ENCODE assay signal across 28 mouse cellular contexts in the genomic region with DNA sequence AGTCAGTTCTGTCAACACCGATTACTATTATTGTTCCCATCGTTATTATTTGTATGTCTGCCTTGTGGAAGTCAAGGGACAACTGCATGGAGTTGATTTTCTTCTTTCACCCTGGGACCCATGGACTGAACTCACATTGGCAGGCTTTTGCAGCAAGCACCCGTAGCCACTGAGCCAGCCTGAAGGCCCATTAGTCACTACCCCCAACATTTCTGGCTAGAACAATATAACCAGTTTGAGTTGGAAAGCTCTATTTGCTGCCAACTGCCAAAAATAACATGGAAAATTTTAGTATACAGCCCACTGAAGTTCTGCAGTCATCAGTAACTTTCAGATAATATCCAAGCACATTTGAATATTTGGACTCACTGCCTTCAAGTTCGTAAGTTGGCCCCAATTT.
DNase-seq lines count a peak whose midpoint lies in the region; ATAC-seq lines count a peak whose summit lies in the region.
"Had no signal": no experiment of that assay in that cellular context is flagged by ENCODE, and none has a peak within 500 bp of the region (broad histone marks: within the 10 kb centered on the region; RNA-seq: fewer than 3 reads in every experiment).

No protein-coding gene starts in this region.

- H3K4me3 ChIP-seq in embryonic facial prominence, embryonic 14.5 days (ENCODE audit: low read depth, low read length) = no peak overlapping the region
- no peak overlapping the region for H3K4me3 ChIP-seq in embryonic facial prominence, embryonic 10.5 days
- H3K4me3 ChIP-seq: embryonic facial prominence, embryonic 13.5 days; gastrocnemius, adult 2 months had no signal

- WGBS in embryonic facial prominence, embryonic 14.5 days = 80% methylated on average over 4 of the region's 4 CpGs
- WGBS in embryonic facial prominence, embryonic 10.5 days = 92% methylated on average over 4 of the region's 4 CpGs

- no peaks in the 10 kb centered on the region for H3K4me1 ChIP-seq in embryonic facial prominence, embryonic 14.5 days (ENCODE audit: control insufficient read depth, insufficient read depth, low read length)
- peaks cover 12% of the 10 kb centered on the region for H3K4me1 ChIP-seq in embryonic facial prominence, embryonic 10.5 days
- H3K4me1 ChIP-seq: embryonic facial prominence, embryonic 13.5 days had no signal

- H3K4me2 ChIP-seq in embryonic facial prominence, embryonic 14.5 days (ENCODE audit: low read depth, low read length) = no peak overlapping the region
- H3K4me2 ChIP-seq: embryonic facial prominence, embryonic 13.5 days; hindbrain, embryonic 14.5 days had no signal

- no peak overlapping the region for H3K9ac ChIP-seq in embryonic facial prominence, embryonic 14.5 days (ENCODE audit: low read depth, low read length)
- H3K9ac ChIP-seq: embryonic facial prominence, embryonic 13.5 days; forebrain, postnatal 0 days; hindbrain, embryonic 14.5 days had no signal

- no peaks in the 10 kb centered on the region for H3K36me3 ChIP-seq in embryonic facial prominence, embryonic 14.5 days (ENCODE audit: control insufficient read depth, insufficient read depth, low read length)
- H3K36me3 ChIP-seq in embryonic facial prominence, embryonic 10.5 days (replicated peaks) = no peaks in the 10 kb centered on the region
- H3K36me3 ChIP-seq: embryonic facial prominence, embryonic 13.5 days; G1E had no signal

- H3K27me3 ChIP-seq in embryonic facial prominence, embryonic 14.5 days (replicated peaks; ENCODE audit: control insufficient read depth, insufficient read depth, low read length) = no peaks in the 10 kb centered on the region
- no peaks in the 10 kb centered on the region for H3K27me3 ChIP-seq in embryonic facial prominence, embryonic 10.5 days (replicated peaks; ENCODE audit: low read depth, poor library complexity, severe bottlenecking)
- H3K27me3 ChIP-seq: CH12.LX; embryonic facial prominence, embryonic 13.5 days had no signal

- H3K27ac ChIP-seq in embryonic facial prominence, embryonic 14.5 days (replicated peaks; ENCODE audit: low read depth, low read length) = no peak overlapping the region
- no peak overlapping the region for H3K27ac ChIP-seq in embryonic facial prominence, embryonic 10.5 days (replicated peaks)
- H3K27ac ChIP-seq: embryonic facial prominence, embryonic 13.5 days; gastrocnemius, adult 2 months; hindbrain, embryonic 14.5 days; hindbrain, postnatal 0 days had no signal

- ATAC-seq in embryonic facial prominence, embryonic 14.5 days (ENCODE audit: low read depth) = no peak
- ATAC-seq: activated CD4-positive, CD25-positive, alpha-beta regulatory T cell, adult 4 months; forebrain, embryonic 14.5 days; forebrain, postnatal 0 days; hindbrain, postnatal 0 days; inflammation-experienced regulatory T-cells, adult 6 months; intestine, embryonic 16.5 days had no signal

- H3K9me3 ChIP-seq in embryonic facial prominence, embryonic 14.5 days (ENCODE audit: control insufficient read depth, low read length) = no peaks in the 10 kb centered on the region
- H3K9me3 ChIP-seq in embryonic facial prominence, embryonic 10.5 days = no peaks in the 10 kb centered on the region
- H3K9me3 ChIP-seq: embryonic facial prominence, embryonic 13.5 days had no signal

- peak; percentile 15 for DNase-seq in embryonic facial prominence, embryonic 14.5 days (ENCODE audit: low spot score)
- DNase-seq in embryonic facial prominence, embryonic 10.5 days (ENCODE audit: low spot score) = no peak
- peak; percentile 13 to 28 for DNase-seq in heart, adult 9 months (ENCODE audit: low spot score in 2 of 2)
- DNase-seq in heart, postnatal 4 days = no peak
- peak; percentile 2 for DNase-seq in lung, postnatal 10 days
- DNase-seq in lung, postnatal 25 days (ENCODE audit: low spot score) = no peak
- DNase-seq in fibroblast of lung, adult 2 months (ENCODE audit: low read depth) = peak; percentile 55
- no peak for DNase-seq in right cerebral cortex, postnatal 14 days
- DNase-seq: adrenal gland, adult 8-10 months; adrenal gland, postnatal 25 days; B cell, adult 2 months; cerebellum, adult 18-20 months; cerebellum, adult 9-10 months; cerebellum, postnatal 14 days; forebrain, postnatal 0 days; gastrocnemius, adult 2 months; gastrocnemius, postnatal 14 days; heart, postnatal 36 days; kidney, adult 18-20 months had no signal

Comparison
In these comparisons a context has a peak if more than half of its experiments do, and no peak if none do; other contexts are left out.
1. DNase-seq: peak in embryonic facial prominence, embryonic 14.5 days (single experiment), heart, adult 9 months (2 of 2), lung, postnatal 10 days (single experiment) and fibroblast of lung, adult 2 months (single experiment); none in embryonic facial prominence, embryonic 10.5 days (single experiment), heart, postnatal 4 days (single experiment), lung, postnatal 25 days (single experiment) and right cerebral cortex, postnatal 14 days (single experiment).